ENCODE assay signal across 19 mouse cellular contexts in genomic region chr9:103562063-103562462, GRCm38 (mm10).
"Had no signal": no experiment of that assay in that cellular context is flagged by ENCODE, and none has a peak within 500 bp of the region (broad histone marks: within the 10 kb centered on the region; RNA-seq: fewer than 3 reads in every experiment).

No protein-coding gene starts in this region.

- H3K9me3 ChIP-seq: neural tube, embryonic 13.5 days; neural tube, embryonic 15.5 days; stomach, embryonic 15.5 days had no signal

- H3K9ac ChIP-seq: lung, embryonic 14.5 days; midbrain, embryonic 12.5 days; neural tube, embryonic 13.5 days; neural tube, embryonic 15.5 days; stomach, embryonic 15.5 days had no signal

- H3K27me3 ChIP-seq: neural tube, embryonic 13.5 days; neural tube, embryonic 15.5 days; stomach, embryonic 15.5 days had no signal

- DNase-seq: lung, adult 18-20 months; lung, embryonic 14.5 days; lung, postnatal 10 days; lung, postnatal 4 days; midbrain, embryonic 14.5 days; retina, postnatal 1 day; right cerebral cortex, adult 18-20 months; right cerebral cortex, postnatal 14 days; thymus, adult 2 months; thymus, postnatal 25 days; thymus, postnatal 4 days had no signal

- H3K27ac ChIP-seq: midbrain, embryonic 10.5 days; midbrain, embryonic 12.5 days; neural tube, embryonic 15.5 days; stomach, embryonic 15.5 days; stomach, postnatal 0 days had no signal

- H3K36me3 ChIP-seq: midbrain, embryonic 12.5 days; neural tube, embryonic 13.5 days; neural tube, embryonic 15.5 days; stomach, embryonic 15.5 days had no signal

- H3K4me2 ChIP-seq: lung, embryonic 14.5 days; midbrain, embryonic 12.5 days; neural tube, embryonic 13.5 days; neural tube, embryonic 15.5 days; stomach, embryonic 15.5 days had no signal

- ATAC-seq: midbrain, embryonic 16.5 days had no signal

- H3K4me3 ChIP-seq: midbrain, embryonic 10.5 days; midbrain, embryonic 12.5 days; myocyte; neural tube, embryonic 13.5 days; neural tube, embryonic 15.5 days; stomach, embryonic 15.5 days had no signal
